Mouse (Mus musculus): ENCODE measurements around the gene Cd48.
A peak's percentile ranks its signal among the peaks of the same experiment; 100 is the strongest.
"Not testable (repeated sequence)": the region's sequence is repeated elsewhere in the genome, so short reads cannot be mapped to it uniquely, and the experiment has no call there.

The Cd48 gene

DNA sequence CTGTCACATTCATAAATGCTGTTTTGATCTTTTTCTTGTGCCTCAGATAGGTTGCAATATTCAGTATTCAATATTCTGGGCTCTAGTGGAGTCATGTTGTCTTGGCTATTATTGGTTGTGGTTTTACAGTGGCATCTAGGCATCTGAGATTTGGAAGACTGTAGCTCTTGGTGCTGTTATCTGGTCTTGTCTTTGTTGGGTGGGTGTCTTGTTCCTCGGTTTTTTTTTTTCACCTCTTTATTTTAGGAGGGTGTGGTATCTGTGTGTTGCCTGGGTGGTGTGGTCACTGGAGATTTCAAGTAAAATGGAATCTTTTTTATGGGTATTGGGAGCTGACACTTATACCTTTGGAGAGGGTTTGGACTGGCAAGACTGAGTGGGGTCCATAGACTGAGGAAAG lies 12.1 kb downstream of the Cd48 start:
- no peak for DNase-seq (ENCODE audit: low spot score in 2 of 2)

DNA sequence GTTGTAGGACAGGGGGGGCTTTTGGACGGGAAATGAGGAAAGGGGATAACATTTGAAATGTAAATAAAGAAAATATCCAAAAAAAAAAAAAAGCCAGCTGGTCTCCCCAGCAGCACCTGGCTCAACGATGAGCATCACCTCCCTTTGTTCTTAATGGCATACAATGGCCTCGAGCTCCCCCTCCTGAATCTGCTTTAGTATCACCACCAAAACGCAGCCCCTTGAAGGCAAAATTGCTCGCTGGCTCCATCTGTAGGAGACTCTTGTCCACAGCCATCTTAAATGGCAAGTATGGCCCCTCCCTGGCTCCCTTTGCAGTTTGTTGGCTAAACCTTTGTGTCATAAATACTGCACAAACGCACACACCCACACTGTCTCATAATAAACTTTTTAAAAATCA lies 17.2 kb downstream of the Cd48 start:
- peak; percentile 74 to 87 for DNase-seq (ENCODE audit: low spot score in 2 of 2)

DNA sequence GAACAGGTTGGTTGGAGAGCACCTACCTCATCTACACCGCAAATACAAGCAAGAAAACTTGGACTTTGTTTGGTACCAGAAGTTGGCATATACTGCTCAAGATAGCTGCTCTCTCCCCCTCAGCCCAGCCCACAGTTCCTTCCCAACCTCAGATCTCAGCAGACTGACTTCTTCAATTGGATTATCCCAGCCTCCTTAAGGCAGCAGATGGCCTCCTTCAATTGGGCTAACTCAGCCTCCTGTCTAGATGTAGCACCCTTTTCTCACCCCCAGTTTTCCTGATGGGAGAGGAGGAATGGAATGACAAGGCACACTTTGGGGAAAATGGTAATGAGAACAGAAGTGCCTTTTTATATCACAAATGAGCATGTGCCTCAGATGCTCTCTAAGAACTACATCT lies 31.9 kb downstream of the Cd48 start:
- DNase-seq (ENCODE audit: low spot score in 2 of 2): not testable (repeated sequence)

DNA sequence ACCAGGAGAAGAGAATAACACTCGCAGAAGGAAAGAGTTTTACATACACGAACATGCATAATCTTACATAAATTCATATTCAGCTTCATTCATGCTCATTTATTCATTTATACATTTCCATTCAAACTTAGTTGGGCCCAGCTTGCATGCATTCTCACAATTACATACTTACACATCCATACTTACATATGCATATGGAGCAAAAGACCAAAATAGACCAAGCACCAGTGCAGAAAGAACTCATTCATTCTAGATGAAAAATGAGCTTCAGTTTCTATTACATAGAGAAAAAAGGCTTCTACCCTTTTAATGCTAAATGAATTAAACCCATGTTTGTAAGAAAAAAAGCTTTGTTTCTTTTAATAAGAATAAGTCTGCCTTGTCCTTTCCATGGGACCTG lies 33.6 kb downstream of the Cd48 start:
- no peak for DNase-seq (ENCODE audit: low spot score in 2 of 2)

DNA sequence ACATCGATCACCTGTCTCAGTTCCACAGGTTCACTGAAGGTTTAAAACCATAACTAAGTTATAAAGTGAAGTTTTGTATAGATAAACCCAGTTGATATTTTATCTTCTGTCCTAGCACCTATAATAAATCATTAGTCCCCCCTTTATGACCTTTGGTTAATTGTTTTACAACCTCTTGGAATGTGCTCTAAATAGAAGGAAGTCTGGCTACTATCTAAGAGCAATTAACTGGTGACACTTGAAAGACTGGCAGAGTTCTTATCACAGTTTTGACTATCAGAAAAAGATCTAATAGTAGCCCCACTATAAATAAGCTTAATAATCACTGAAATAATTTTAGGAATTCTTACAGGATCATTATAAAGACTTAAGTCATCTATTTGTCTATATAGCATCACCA lies 34.4 kb downstream of the Cd48 start:
- DNase-seq (ENCODE audit: low spot score in 2 of 2): no peak

DNA sequence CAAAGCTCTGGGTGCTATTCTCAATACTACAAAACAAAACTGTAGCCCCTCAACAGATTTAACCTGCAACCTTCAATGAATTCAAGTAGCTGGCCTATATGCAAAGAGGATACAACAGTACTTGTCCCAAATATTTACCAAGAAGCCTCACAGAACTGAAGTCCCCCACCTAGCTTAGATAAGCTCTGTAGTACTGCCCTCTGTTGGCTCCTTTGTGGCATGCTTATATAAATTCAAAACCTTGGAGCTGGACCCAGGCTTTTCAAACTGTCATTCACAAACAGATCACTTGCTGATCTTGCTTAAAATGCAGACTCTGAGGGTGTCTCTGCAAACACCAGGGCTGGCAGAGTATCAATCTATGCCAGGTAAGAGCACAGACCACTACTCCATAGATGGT lies 49.4 kb downstream of the Cd48 start:
- DNase-seq (ENCODE audit: low spot score in 2 of 2): no peak

DNA sequence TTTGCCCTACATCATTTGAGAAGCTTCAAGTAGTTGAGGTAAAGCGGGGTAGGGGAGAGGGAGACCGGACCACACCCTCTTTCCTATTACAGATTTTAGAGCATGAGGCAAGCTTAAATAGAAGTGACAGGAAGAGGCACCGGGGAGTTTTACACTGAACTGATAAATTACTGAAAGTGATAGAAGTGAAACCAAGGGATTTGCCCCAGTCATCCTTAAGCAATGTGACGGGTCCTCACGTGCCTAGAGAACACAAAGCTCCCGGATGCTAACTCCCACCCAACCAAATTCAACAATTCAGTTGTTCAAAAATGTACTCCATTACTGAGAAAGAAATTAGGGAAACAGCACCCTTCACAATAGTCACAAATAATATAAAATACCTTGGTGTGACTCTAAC lies 53.1 kb downstream of the Cd48 start:
- DNase-seq (ENCODE audit: low spot score in 2 of 2): peak in 1 of 2 experiments; percentile 4

DNA sequence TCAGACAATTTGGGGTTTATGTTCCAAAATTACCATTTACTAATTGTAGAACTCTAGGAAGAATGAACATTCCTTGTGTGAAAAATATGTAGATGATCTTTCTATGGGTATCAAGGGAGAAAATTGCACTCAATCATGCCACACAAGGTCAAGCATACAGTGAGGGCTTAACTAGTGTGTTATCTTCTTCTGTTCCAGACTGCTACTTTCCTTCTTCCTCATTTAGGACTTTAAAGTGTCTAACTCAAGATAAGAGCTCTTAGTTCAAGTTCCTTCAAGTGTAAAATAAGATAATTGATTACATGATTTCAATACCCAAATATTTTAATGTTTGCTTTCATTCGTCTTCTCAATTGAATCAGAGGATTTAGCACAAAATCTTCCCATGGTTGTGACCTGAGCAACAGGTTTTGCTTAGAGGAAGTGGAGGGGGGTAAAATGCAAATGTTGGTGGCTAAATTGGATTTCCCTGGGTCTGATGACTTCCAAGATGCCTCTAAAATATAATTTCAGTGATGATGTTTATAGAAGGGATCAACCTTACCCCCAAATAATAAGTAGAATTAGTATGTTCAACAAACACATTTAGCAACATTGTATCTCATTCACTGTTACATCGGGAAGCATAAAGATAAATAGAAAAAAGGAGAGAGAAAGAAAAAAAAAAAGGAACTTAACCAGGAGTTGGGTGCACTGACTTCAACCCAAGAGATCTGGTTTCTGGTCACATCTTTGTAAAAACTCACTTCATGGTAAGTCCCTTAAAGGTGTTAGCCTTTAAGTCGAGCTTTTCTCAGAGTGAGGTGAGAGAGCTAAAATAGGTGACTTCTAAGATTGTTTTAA lies 66.5 kb downstream of the Cd48 start:
- no peak for DNase-seq (ENCODE audit: low spot score in 2 of 2)
